Mouse (Mus musculus): ENCODE results near the gene Krtap29-1. TPM values are rescaled to one million over a fixed set of nuclear protein-coding genes. Genes with fewer than 3 reads are reported as not detected.

The Krtap29-1 gene
- total RNA-seq (2021) = not detected
- long read RNA-seq, experiment 1 = 0 reads
- long read RNA-seq, experiment 2 = 0 reads

DNA sequence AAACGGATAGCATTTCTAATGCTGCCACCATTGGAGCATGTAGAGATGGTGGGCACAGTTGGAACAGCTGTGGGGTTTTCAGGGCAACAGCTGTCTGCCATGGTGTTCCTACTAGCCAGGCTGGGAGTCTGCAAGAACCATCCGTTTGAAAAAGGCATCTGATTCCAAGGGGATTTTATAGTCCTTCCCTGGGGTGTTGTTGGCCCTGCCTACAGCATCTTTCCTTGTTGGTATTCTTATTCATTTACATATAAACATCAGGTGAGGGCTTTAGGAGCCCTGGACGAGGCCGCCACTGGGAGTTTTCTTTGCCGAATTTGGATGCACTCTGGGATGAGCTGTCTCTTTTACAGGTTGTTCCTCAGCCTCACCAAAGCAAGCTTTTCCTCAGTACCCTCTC, at the start of gene Krtap29-1:
TSS of gene Krtap29-1 (minus strand) at position 101 of the 400 bp plus-strand sequence.
- DNase-seq (ENCODE audit: low spot score in 2 of 2) = no peak

DNA sequence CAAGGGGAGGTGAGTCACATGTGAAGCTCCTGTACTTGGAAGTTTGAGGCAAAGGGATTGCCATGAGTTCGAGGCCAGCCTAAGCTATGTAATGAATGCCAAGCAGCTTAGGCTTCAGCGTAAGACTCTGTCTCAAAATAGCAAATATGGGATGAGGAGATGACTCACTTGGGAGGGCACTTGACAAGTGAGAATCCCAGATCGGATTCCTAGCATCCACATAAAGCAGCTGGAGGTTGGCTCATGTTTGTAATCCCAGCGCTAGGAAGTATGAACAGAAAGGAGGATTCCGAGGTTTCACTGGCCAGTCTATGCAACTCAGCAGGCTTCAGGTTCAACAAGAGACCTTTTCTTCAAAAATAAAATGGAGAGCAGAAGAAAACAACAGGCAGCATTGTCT, 42.6 kb upstream of the Krtap29-1 start:
- no peak for DNase-seq (ENCODE audit: low spot score in 2 of 2)

DNA sequence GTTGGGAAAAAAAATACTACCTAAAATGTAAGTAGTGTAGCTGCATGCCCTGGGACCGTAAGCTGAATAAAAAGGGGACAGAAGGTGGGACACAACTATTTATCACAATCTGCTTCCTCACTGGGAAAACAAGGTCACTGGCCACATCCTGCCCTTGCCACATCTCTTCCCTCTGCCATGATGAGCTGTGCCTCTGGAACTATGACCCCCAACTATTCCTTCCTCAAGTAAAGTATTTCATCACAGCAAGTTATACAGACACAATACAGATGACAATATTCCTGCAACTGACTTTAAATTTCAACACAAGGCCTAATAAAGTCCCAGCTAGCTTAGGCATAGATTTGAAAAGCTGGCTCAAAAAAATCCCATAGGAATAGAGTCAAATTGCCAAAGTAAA, 40.6 kb upstream of the Krtap29-1 start:
- no peak for DNase-seq (ENCODE audit: low spot score in 2 of 2)

DNA sequence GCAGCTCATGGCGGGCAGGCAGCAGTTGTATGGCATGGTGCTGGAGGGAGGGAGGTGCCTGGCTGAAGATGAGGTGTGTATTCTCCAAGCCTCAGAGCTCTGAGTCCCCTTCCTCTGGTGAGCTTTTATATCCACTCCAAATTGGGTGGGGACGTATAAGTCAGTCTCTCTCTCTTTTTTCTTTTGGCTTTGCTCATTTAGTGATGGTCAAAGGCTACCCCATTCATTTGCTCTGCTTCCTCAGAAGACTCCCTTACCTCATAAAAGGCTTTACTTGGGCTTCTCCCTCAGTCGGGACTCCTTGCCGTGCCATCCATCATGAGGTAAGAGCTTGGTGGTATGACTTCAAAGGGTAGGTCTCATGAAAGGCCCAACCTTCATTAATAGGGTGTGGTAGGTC, 37.3 kb upstream of the Krtap29-1 start, which contains the start of gene Krt33a:
TSS of gene Krt33a (minus strand) at position 101 of the 400 bp plus-strand sequence.
- no peak for DNase-seq (ENCODE audit: low spot score in 2 of 2)

DNA sequence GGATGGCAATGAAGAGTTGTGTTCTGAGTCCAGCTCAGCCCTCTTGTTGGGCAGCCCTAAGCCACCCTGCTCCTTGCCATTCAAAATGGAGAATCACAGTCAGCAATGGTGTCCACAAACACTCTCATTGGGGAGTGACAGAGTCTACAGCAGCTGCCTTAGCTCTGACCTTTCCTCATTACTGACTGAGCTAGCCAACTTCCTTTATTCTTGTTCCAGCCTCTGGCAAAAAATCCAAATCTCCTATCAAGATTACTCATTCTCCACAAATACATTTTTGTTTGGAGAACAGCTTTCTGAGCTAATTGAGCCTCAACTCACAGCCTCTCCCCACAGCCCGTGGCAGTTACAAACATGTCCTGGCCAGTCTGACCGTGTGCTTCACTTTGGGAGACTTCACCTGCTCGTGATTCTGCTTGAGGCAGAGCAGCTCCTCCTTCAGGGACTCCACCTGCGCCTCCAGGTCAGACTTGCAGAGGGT, 34.9 kb upstream of the Krtap29-1 start:
- no peak for DNase-seq (ENCODE audit: low spot score in 2 of 2)

- DNase-seq (ENCODE audit: low spot score in 2 of 2) = no peak
These were observed 31.8 kb upstream of the Krtap29-1 start for GRCm38 (mm10) chr11:100010682-100011081.

- no peak for DNase-seq (ENCODE audit: low spot score in 2 of 2)
These were observed 29.5 kb upstream of the Krtap29-1 start for GRCm38 (mm10) chr11:100008336-100008735.

- no peak for DNase-seq (ENCODE audit: low spot score in 2 of 2)
These were observed 27.8 kb upstream of the Krtap29-1 start for GRCm38 (mm10) chr11:100006624-100007023.

- no peak for DNase-seq (ENCODE audit: low spot score in 2 of 2)
These were observed 27.1 kb upstream of the Krtap29-1 start for GRCm38 (mm10) chr11:100005905-100006304.

DNA sequence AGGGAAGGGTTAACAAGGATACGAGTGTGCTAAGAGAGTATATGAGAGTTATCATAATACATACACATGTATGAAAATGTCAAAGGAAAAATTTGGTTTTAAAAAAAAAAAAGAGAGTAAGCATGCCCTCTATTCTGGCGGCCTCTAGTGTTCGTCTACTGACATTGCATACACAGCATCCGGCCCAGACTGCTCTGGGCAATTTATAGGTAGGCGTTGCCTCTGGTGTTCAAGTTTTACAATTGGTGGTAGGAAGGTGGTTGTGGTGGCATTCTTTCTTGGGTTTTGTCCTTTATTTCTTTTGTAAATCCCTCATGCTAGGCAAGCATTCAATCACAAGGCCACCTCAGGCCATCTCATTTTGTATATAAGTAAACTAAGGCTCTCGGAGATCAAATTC, 26.0 kb upstream of the Krtap29-1 start:
- no peak for DNase-seq (ENCODE audit: low spot score in 2 of 2)

DNA sequence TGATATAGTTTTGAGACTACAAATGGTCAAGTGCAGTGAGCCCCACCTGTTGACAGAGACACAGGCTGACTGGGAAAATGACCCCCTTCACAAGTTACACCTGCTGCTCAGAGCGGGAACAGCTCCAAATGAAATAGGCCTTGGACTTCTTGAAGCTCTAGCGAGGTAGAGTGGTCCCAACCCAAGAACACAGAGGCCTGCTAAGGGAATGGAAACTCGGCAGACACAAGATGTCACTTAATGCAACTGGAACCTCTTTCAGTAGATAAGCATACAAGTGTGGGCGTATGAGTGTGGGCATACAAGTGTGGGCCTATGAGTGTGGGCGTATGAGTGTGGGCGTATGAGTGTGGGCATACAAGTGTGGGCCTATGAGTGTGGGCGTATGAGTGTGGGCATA, 20.2 kb upstream of the Krtap29-1 start:
- DNase-seq (ENCODE audit: low spot score in 2 of 2) = no peak

DNA sequence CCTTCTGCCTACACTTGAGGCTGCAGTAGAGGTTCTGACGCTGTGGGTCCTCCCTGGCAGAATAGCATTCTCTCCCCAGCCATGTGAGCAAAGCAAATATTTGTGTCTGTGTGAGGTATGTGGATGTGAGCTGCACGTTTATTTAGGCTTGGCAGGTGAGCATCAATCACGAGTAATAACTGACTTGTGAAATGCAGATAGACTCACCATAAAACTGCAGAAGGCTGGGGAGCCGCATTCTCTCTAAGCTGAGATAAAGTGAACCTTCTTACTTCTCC, 15.5 kb upstream of the Krtap29-1 start:
- no peak for DNase-seq (ENCODE audit: low spot score in 2 of 2)

DNA sequence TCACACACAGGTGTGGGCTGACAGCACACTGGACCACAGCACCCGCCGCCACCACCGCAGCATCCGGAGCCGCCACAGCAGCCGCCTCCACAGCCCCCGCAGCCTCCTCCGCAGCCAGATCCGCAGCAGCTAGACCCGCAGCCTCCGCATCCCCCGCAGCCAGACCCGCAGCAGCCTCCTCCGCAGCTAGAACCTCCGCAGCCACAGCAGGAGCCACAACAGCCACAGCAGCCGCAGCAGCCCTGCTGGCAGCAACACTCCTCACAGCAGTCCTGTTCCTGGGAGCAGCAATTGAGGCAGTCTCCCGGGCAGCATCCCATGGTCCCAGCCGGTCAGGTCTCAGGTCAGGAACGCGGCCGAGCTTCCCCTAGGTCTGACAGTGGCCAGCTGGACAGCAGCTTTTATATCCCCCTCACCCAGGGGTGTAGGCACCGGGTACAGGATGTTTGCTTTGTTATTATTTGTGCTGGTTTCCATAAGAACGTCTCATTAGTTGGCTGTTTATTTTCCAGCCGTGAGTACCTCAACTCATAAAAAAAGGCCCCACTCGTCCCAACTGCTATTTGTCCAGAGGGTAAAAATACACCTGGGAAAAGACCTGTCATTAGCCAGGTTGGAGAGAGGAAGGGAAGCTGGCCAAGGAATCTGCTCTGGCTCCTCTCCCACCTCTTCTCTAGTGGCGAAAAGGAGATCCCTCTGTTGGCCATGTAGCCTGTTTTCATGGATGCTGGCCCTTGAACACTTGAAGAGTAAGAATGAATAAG, 14.9 kb upstream of the Krtap29-1 start, which contains the start of gene Krtap17-1:
TSS of gene Krtap17-1 (minus strand) at position 375 of the 764 bp plus-strand sequence.
- DNase-seq (ENCODE audit: low spot score in 2 of 2) = no peak

GRCm38 (mm10) chr11:99990571-99990970, 11.7 kb upstream of the Krtap29-1 start:
- no peak for DNase-seq (ENCODE audit: low spot score in 2 of 2)

- no peak for DNase-seq (ENCODE audit: low spot score in 2 of 2)
These were observed 11.1 kb upstream of the Krtap29-1 start for GRCm38 (mm10) chr11:99989881-99990405.

GRCm38 (mm10) chr11:99988530-99988929, 9.7 kb upstream of the Krtap29-1 start:
- DNase-seq (ENCODE audit: low spot score in 2 of 2) = no peak

DNA sequence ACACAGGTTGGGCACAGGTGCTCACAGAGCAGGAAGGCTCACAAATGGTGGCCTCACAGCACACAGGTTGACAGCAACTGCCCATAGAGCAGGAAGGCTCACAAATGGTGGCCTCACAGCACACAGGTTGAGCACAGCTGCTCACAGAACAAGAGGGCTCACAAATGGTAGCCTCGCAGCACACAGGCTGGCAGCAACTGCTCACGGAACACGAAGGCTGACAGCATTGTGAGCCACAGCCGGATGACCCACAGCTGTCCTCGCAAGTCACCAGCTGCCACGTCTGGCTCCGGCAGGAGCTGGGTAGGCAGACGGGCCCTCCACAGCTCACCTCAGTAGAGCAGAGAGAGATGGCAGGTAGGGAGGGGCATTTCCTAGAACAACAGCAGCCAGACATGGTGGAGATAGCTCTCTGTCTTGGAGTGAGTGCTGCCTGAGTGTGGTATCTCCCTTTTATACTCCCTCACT, 7.4 kb upstream of the Krtap29-1 start, which contains the start of gene Krtap16-1:
TSS of gene Krtap16-1 (minus strand) at position 418 of the 468 bp plus-strand sequence.
- DNase-seq (ENCODE audit: low spot score in 2 of 2) = no peak

DNA sequence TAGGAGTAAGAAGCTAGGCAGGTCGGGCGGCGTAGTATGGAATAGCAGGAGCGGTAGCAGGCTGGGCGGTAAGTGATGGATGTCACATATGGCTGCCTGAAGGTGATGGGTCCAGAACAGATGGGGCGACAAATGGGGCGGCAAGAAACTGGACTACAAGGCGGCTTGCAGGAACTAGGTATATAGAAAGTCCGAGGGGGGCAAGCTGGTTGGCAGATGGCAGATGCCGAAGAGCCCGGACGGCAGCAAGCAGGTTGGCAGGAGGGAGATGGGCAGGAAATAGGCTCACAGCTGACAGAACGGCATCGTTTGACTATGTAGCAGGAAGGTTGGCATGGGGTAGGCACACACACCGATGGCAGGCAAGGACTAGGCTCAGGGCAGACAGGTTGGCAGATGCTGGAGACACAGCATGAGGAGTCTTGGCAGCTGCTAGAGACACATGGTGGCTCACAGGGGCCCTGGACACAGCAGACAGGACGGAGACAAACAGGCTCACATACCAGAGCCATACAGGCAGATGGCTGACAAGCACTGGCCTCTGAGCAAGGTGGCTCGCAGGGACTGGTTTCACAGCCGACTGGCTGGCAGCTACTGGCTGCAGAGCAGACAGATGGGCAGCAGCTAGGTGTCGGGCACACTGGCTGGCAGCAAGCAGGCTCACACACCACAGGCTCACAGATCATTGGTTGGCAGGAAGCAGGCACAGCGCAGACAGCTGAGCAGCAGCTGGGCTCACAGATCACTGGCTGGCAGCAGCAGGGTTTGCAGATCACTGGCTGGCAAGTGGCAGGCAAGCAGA, 6.6 kb upstream of the Krtap29-1 start:
- DNase-seq (ENCODE audit: low spot score in 2 of 2) = no peak

GRCm38 (mm10) chr11:99983442-99983841, 4.6 kb upstream of the Krtap29-1 start:
- no peak for DNase-seq (ENCODE audit: low spot score in 2 of 2)

DNA sequence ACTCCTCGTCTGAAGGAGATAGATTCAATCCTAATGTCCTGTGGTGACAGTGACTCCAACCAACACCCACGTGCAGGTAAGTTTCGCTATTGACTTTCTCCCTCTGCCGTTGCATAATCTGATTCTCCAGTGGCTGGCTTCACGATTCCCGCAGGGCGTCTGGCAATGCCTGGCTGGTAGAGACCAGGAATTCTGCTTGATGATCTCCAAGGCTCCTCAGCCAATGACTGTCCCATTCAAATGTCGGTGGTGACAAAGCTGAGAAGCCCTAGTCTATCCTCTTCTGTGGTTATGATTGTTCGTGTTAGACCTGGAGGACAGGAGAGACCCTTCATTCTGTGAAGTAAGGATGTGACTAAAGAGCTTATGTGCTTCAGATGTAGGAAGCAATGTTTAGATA, 3.9 kb upstream of the Krtap29-1 start:
- no peak for DNase-seq (ENCODE audit: low spot score in 2 of 2)

DNA sequence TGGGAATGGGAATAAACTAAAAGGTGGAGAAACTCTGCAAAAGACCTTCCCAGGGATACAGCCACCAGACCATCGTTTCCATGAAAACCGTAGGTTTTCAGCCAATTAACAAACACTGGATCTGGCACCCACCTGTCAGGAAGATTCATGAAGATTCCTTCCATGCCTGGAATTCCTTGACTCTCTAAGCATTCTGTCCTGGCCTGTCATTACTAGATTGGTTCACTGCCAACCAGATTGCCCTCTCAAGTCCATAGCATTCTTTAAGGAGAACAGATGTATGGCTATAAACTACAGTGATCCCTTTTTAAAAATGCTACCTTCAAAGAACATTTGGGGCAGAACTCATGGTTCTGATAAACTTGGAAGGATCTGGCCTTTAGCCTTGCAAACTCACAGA, 12.9 kb downstream of the Krtap29-1 start:
- DNase-seq (ENCODE audit: low spot score in 2 of 2) = no peak

- DNase-seq (ENCODE audit: low spot score in 2 of 2) = no peak
These were observed 14.6 kb downstream of the Krtap29-1 start for GRCm38 (mm10) chr11:99964213-99964612.

Measured in adrenal gland, postnatal 4 days (tissue).